Mouse (Mus musculus): ENCODE data around the gene Gm6588. TPM values are rescaled to one million over a fixed set of nuclear protein-coding genes. Genes with fewer than 3 reads are reported as not detected.
"Not testable (repeated sequence)": the region's sequence is repeated elsewhere in the genome, so short reads cannot be mapped to it uniquely, and the experiment has no call there.

Gene Gm6588
- total RNA-seq (2021): not detected
- long read RNA-seq, experiment 1: 0 reads
- long read RNA-seq, experiment 2, partial matches to known transcripts: 0 of 1 reads
- long read RNA-seq, experiment 2, other reads (novel, unspliced or antisense): 1 of 1 reads

GRCm38 (mm10) chr5:112448747-112449440 lies at the start of gene Gm6588:
Gene Gm6588, plus strand, starts transcription at chr5:112449426.
- DNase-seq (ENCODE audit: extremely low spot score in 1 of 2, low spot score in 2 of 2): no peak
- Histone ChIP-seq H3K4me3 (no peak within 1 kb of the TSS), H3K27ac (no peak within 1 kb of the TSS)
- no peak for TF ChIP-seq CTCF (IDR thresholded peaks at IDR 0.05)
- intact Hi-C loops (cut with DNase I): no loop called here

GRCm38 (mm10) chr5:112402437-112402836 lies 46.8 kb upstream of the Gm6588 start:
- TF ChIP-seq CTCF (IDR thresholded peaks at IDR 0.05): no peak
- intact Hi-C loops (cut with DNase I): no loop called here
- no peak overlapping the region for H3K4me3 ChIP-seq
- DNase-seq (ENCODE audit: extremely low spot score in 1 of 2, low spot score in 2 of 2): no peak
- H3K27ac ChIP-seq: no peak overlapping the region

- DNase-seq (ENCODE audit: extremely low spot score in 1 of 2, low spot score in 2 of 2): no peak
Observed at GRCm38 (mm10) chr5:112406017-112406416, 43.2 kb upstream of the Gm6588 start.

GRCm38 (mm10) chr5:112409274-112409673 lies 40.0 kb upstream of the Gm6588 start:
- Histone ChIP-seq H3K27ac (no peak overlapping the region), H3K4me3 (no peak overlapping the region)
- no peak for TF ChIP-seq CTCF (IDR thresholded peaks at IDR 0.05)
- no peak for DNase-seq (ENCODE audit: extremely low spot score in 1 of 2, low spot score in 2 of 2)
- intact Hi-C loops (cut with DNase I): no loop called here

More at GRCm38 (mm10) chr5:112406017-112406416, 43.2 kb upstream of the Gm6588 start:
- Histone ChIP-seq H3K27ac (no peak overlapping the region), H3K4me3 (no peak overlapping the region)
- intact Hi-C loops (cut with DNase I): no loop called here
- no peak for TF ChIP-seq CTCF (IDR thresholded peaks at IDR 0.05)

GRCm38 (mm10) chr5:112411072-112411471 lies 38.2 kb upstream of the Gm6588 start:
- 0 out of 2 replicates have a peak overlapping the region, but pooled peaks have one; percentile 2 for H3K4me3 ChIP-seq
- H3K27ac ChIP-seq: peak overlapping the region; percentile 70
- DNase-seq (ENCODE audit: extremely low spot score in 1 of 2, low spot score in 2 of 2): no peak
- intact Hi-C loops (cut with DNase I): no loop called here
- no peak for TF ChIP-seq CTCF (IDR thresholded peaks at IDR 0.05)

GRCm38 (mm10) chr5:112411514-112412335 lies 37.5 kb upstream of the Gm6588 start:
- intact Hi-C loops (cut with DNase I): loop anchor here (1.0 kb wide), 1 partner anchor 184 kb away; no protein-coding TSS in a partner anchor
- DNase-seq (ENCODE audit: extremely low spot score in 1 of 2, low spot score in 2 of 2): peak; percentile 52 to 66
- Histone ChIP-seq H3K27ac (peak overlapping the region; percentile 70), H3K4me3 (0 out of 2 replicates have a peak overlapping the region, but pooled peaks have one; percentile 22)
- TF ChIP-seq CTCF (IDR thresholded peaks at IDR 0.05): no peak

- not testable (repeated sequence) for H3K4me3 ChIP-seq; H3K27ac ChIP-seq; DNase-seq (ENCODE audit: extremely low spot score in 1 of 2, low spot score in 2 of 2)
- intact Hi-C loops (cut with DNase I): loop anchor here (1.0 kb wide), 1 partner anchor 185 kb away; no protein-coding TSS in a partner anchor
Observed at GRCm38 (mm10) chr5:112412781-112413180, 36.4 kb upstream of the Gm6588 start.

- TF ChIP-seq CTCF (IDR thresholded peaks at IDR 0.05): no peak
- Histone ChIP-seq H3K27ac (no peak overlapping the region), H3K4me3 (no peak overlapping the region)
- DNase-seq (ENCODE audit: extremely low spot score in 1 of 2, low spot score in 2 of 2): no peak
- intact Hi-C loops (cut with DNase I): no loop called here
Observed at GRCm38 (mm10) chr5:112416673-112417072, 32.6 kb upstream of the Gm6588 start.

GRCm38 (mm10) chr5:112418023-112418422 lies 31.2 kb upstream of the Gm6588 start:
- DNase-seq (ENCODE audit: extremely low spot score in 1 of 2, low spot score in 2 of 2): no peak
- intact Hi-C loops (cut with DNase I): no loop called here
- no peak overlapping the region for H3K4me3 ChIP-seq
- TF ChIP-seq CTCF (IDR thresholded peaks at IDR 0.05): no peak
- no peak overlapping the region for H3K27ac ChIP-seq

- TF ChIP-seq CTCF (IDR thresholded peaks at IDR 0.05): no peak
- intact Hi-C loops (cut with DNase I): no loop called here
Observed at GRCm38 (mm10) chr5:112419535-112419934, 29.7 kb upstream of the Gm6588 start.

GRCm38 (mm10) chr5:112426635-112427034 lies 22.6 kb upstream of the Gm6588 start:
- Histone ChIP-seq H3K4me3 (no peak overlapping the region), H3K27ac (no peak overlapping the region)
- intact Hi-C loops (cut with DNase I): loop anchor here (5.0 kb wide), 3 partner anchors 34 to 214 kb away; partner anchors contain the start of gene Asphd2
- no peak for DNase-seq (ENCODE audit: extremely low spot score in 1 of 2, low spot score in 2 of 2)
- no peak for TF ChIP-seq CTCF (IDR thresholded peaks at IDR 0.05)

More at GRCm38 (mm10) chr5:112419535-112419934, 29.7 kb upstream of the Gm6588 start:
- no peak for DNase-seq (ENCODE audit: extremely low spot score in 1 of 2, low spot score in 2 of 2)
- Histone ChIP-seq H3K27ac (no peak overlapping the region), H3K4me3 (no peak overlapping the region)

- Histone ChIP-seq H3K27ac (no peak overlapping the region), H3K4me3 (no peak overlapping the region)
- intact Hi-C loops (cut with DNase I): loop anchor here (5.0 kb wide), 3 partner anchors 35 to 215 kb away; partner anchors contain the start of gene Asphd2
- TF ChIP-seq CTCF (IDR thresholded peaks at IDR 0.05): peak; percentile 95
- peak; percentile 60 to 73 for DNase-seq (ENCODE audit: extremely low spot score in 1 of 2, low spot score in 2 of 2)
Observed at GRCm38 (mm10) chr5:112427283-112427682, 21.9 kb upstream of the Gm6588 start.

Data from left cerebral cortex, adult 2 months (tissue).